Mouse (Mus musculus) lung, embryonic 16.5 days (tissue): ENCODE measurements around the gene Lmbrd1. TPM values are rescaled to one million over a fixed set of nuclear protein-coding genes. Genes with fewer than 3 reads are reported as not detected.
"Not testable (repeated sequence)": the region's sequence is repeated elsewhere in the genome, so short reads cannot be mapped to it uniquely, and the experiment has no call there.

Experiments used
- ATAC-seq: fragments of 200-750 bp; cut with Nextera tagmentation; 2 replicates; pipeline ENCODE4 v1.8.0; 2017; ENCODE audit warnings: low read depth, mild to moderate bottlenecking, moderate library complexity
- H3K27ac ChIP-seq: fragments of 300-500 bp; sonication (generic); 2 replicates; pipeline ENCODE4 v1.5.1; 2014; ENCODE audit warnings: mild to moderate bottlenecking, control low read depth, low read length
- H3K27me3 ChIP-seq: fragments of 300-500 bp; sonication (generic); 2 replicates; pipeline ENCODE4 v1.6.1; 2014; ENCODE audit warnings: low read depth, low read length, mixed read lengths; ENCODE audit not compliant: control insufficient read depth, insufficient read depth
- H3K36me3 ChIP-seq: fragments of 300-500 bp; sonication (generic); 2 replicates; pipeline ENCODE4 v1.6.1; 2014; ENCODE audit warnings: low read length; ENCODE audit not compliant: control insufficient read depth, insufficient read depth
- H3K4me1 ChIP-seq: fragments of 300-500 bp; sonication (generic); replicated peaks from 2 replicates; pipeline ENCODE4 v1.6.1; 2014; ENCODE audit warnings: low read length, mixed read lengths; ENCODE audit not compliant: control insufficient read depth, insufficient read depth
- H3K4me2 ChIP-seq: fragments of 300-500 bp; sonication (generic); 2 replicates; pipeline ENCODE4 v1.6.1; 2014; ENCODE audit warnings: low read depth, low read length, control low read depth
- H3K4me3 ChIP-seq: fragments of 300-500 bp; sonication (generic); 2 replicates; pipeline ENCODE4 v1.5.1; 2014; ENCODE audit warnings: mild to moderate bottlenecking, low read length, control low read depth
- H3K9ac ChIP-seq: fragments of 300-500 bp; sonication (generic); 2 replicates; pipeline ENCODE4 v1.6.1; 2014; ENCODE audit warnings: low read length, control low read depth
- H3K9me3 ChIP-seq: fragments of 300-500 bp; sonication (generic); 2 replicates; pipeline ENCODE4 v1.6.1; 2016; ENCODE audit warnings: low read length; ENCODE audit not compliant: control insufficient read depth
- WGBS: fragments of 180-500 bp; shearing (Covaris S2); extraction: QIAGEN DNeasy Blood & Tissue Kit; methylation state at CpG from one replicate; pipeline ENCODE4 v1.1.7; 2014; 5-methylcytosine and 5-hydroxymethylcytosine counted together
- polyA plus RNA-seq: library from polyadenylated mRNA; unstranded; fragments of >200 nt; fragmentation: Nextera tagmentation; extraction: Ambion mirVana; gene quantifications from 2 replicates; pipeline ENCODE4 v1.2.1, GENCODE M21; 2015

Gene Lmbrd1
- 32.9 and 37.2 TPM in 2 replicates for polyA plus RNA-seq

DNA sequence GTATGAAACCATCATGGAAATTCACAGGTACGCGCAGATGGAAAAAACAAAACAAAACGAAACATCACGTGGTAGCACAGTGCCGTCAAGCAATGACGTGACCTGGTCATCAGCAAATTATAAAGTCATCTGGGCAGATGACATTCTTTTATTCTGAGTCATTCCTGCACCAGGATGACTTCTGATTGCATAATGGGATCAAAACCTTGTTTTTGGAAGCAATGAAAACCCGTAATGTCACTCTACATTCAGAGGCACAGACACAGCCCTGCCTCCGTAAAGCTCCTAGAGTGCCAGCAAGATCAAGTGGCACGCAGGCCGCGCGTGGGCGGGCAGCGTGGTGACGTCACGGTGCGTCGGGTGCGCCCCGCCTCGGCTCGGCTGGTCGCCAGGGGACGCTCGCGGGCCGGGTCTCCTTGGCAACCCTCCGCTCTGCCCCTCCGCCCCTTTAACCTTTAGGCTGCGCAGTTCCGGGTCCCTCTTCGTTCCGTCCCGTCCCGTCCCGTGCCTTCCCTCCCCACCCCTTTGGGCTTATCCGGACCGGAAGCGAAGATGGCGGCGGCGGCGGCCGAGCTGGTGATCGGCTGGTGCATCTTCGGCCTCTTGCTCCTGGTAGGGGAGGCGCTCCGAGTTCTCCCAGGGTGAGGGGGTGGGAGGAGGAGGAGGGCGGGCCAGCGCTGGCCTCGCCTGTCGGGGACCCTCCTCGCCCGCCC is at the start of gene Lmbrd1:
TSS of gene Lmbrd1 (plus strand) at position 426 of the 713 bp plus-strand sequence.
- peaks cover 3% of the 10 kb centered on the region; the same call in 1 of the 2 replicates for H3K4me1 ChIP-seq
- H3K27me3 ChIP-seq, result no peaks in the 10 kb centered on the region
- H3K27ac ChIP-seq, result peak within 1 kb of the TSS; percentile 39
- H3K36me3 ChIP-seq, result no peaks in the 10 kb centered on the region
- WGBS, result 2% methylated on average over 30 of the region's 54 CpGs
- peak within 1 kb of the TSS; percentile 90 for H3K9ac ChIP-seq
- peak; percentile 92 for ATAC-seq
- peak within 1 kb of the TSS; percentile 69 for H3K4me3 ChIP-seq
- no peaks in the 10 kb centered on the region for H3K9me3 ChIP-seq
- H3K4me2 ChIP-seq, result peak within 1 kb of the TSS; percentile 79

GRCm38 (mm10) chr1:24633553-24634132 is 44.8 kb upstream of the Lmbrd1 start:
- H3K4me3 ChIP-seq, result no peak overlapping the region
- no peaks in the 10 kb centered on the region for H3K4me1 ChIP-seq
- no peaks in the 10 kb centered on the region for H3K9me3 ChIP-seq
- no peaks in the 10 kb centered on the region for H3K36me3 ChIP-seq
- WGBS, result 32% methylated on average over 14 of the region's 14 CpGs
- H3K9ac ChIP-seq, result no peak overlapping the region
- H3K4me2 ChIP-seq, result peak overlapping the region; percentile 28; the same call in 1 of the 2 replicates
- no peaks in the 10 kb centered on the region for H3K27me3 ChIP-seq
- peak; percentile 56; the same call in 1 of the 2 replicates for ATAC-seq
- H3K27ac ChIP-seq, result no peak overlapping the region

GRCm38 (mm10) chr1:24650100-24650499 is 28.3 kb upstream of the Lmbrd1 start:
- ATAC-seq, result no peak
- Histone ChIP-seq H3K4me2 (no peak overlapping the region), H3K4me3 (no peak overlapping the region), H3K4me1 (no peaks in the 10 kb centered on the region), H3K27ac (no peak overlapping the region), H3K27me3 (no peaks in the 10 kb centered on the region), H3K36me3 (no peaks in the 10 kb centered on the region), H3K9me3 (no peaks in the 10 kb centered on the region), H3K9ac (no peak overlapping the region)
- WGBS, result 24% methylated on average over 2 of the region's 2 CpGs

GRCm38 (mm10) chr1:24659914-24660313 is 18.5 kb upstream of the Lmbrd1 start:
- no peaks in the 10 kb centered on the region for H3K4me1 ChIP-seq
- no peak overlapping the region for H3K27ac ChIP-seq
- H3K36me3 ChIP-seq, result no peaks in the 10 kb centered on the region
- no peak overlapping the region for H3K4me3 ChIP-seq
- no peak overlapping the region for H3K9ac ChIP-seq
- no peak for ATAC-seq
- 38% methylated on average over 1 of the region's 1 CpGs for WGBS
- H3K4me2 ChIP-seq, result no peak overlapping the region
- no peaks in the 10 kb centered on the region for H3K27me3 ChIP-seq
- no peaks in the 10 kb centered on the region for H3K9me3 ChIP-seq

DNA sequence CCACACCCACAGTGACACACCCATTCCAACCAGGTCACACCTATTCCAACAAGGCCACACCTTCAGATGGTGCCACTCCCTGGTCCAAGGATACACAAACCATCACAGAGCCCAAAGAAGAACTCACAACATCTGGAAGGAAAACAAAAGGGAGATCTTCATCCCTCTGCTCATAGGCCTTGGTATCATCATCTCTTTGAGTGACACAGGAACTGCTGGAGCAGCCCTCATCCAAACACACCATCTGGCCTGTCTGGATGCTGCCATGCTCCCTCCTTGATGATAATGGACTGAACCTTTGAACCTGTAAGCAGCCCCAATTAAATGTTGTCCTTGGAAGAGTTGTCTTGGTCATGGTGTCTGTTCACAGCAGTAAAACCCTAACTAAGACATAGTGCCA is 17.8 kb upstream of the Lmbrd1 start:
- H3K9ac ChIP-seq, H3K36me3 ChIP-seq, H3K27me3 ChIP-seq, H3K4me1 ChIP-seq, H3K4me3 ChIP-seq, H3K9me3 ChIP-seq, ATAC-seq, H3K27ac ChIP-seq, H3K4me2 ChIP-seq: not testable (repeated sequence)

DNA sequence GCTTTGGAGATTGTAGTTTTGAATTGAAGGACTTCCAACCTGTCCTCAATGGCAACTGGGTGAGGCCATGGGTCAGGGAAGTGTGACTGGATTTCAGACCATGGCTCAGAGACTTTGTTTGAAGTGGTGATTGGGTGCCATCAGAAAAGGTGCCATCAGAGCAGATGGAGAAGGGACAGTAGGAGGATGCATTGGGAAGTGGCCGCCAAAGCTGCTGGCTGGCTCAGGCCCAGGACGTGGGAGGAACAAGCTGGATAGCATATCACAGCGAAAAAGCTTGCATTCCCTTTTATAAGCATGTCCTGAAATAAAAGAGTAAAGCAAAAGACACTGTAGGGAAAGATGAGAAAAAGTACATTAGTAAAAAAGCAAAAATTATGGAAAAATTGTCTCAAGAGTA is 16.9 kb upstream of the Lmbrd1 start:
- no peak overlapping the region for H3K4me2 ChIP-seq
- no peak overlapping the region for H3K27ac ChIP-seq
- no peak overlapping the region for H3K9ac ChIP-seq
- H3K4me1 ChIP-seq, result no peaks in the 10 kb centered on the region
- H3K4me3 ChIP-seq, result no peak overlapping the region
- no peak for ATAC-seq
- no peaks in the 10 kb centered on the region for H3K27me3 ChIP-seq
- no peaks in the 10 kb centered on the region for H3K36me3 ChIP-seq
- 65% methylated on average over 3 of the region's 3 CpGs for WGBS
- no peaks in the 10 kb centered on the region for H3K9me3 ChIP-seq

DNA sequence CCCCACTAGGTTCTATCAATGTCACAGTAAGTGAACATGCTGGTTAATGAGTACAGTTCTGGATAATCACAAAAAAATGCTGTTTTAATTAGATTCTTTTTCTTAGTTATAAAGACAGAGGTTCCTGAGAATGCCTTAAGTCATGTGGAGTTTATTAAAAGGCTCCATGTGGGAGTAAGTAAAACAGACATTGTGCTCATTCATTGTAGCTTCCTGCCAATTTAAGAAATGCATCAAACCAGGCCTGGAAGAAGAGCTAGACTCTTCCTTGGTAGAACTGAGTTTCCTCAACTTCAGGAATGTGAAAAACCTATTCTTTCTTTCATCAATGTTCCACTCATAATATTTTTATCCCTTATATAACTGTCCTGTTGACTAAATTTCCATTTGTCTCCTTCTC is 14.3 kb upstream of the Lmbrd1 start:
- no peak overlapping the region for H3K9ac ChIP-seq
- no peaks in the 10 kb centered on the region for H3K9me3 ChIP-seq
- no peak for ATAC-seq
- H3K36me3 ChIP-seq, result no peaks in the 10 kb centered on the region
- H3K27me3 ChIP-seq, result no peaks in the 10 kb centered on the region
- no peak overlapping the region for H3K4me3 ChIP-seq
- H3K27ac ChIP-seq, result no peak overlapping the region
- H3K4me1 ChIP-seq, result no peaks in the 10 kb centered on the region
- H3K4me2 ChIP-seq, result no peak overlapping the region

- Histone ChIP-seq H3K9ac (no peak overlapping the region), H3K27ac (no peak overlapping the region), H3K4me1 (no peaks in the 10 kb centered on the region; the same call in 1 of the 2 replicates), H3K4me3 (no peak overlapping the region), H3K27me3 (no peaks in the 10 kb centered on the region), H3K9me3 (no peaks in the 10 kb centered on the region), H3K4me2 (no peak overlapping the region), H3K36me3 (no peaks in the 10 kb centered on the region)
- WGBS, result 59% methylated on average over 3 of the region's 3 CpGs
- no peak for ATAC-seq
Measured at GRCm38 (mm10) chr1:24673231-24673630, 5.2 kb upstream of the Lmbrd1 start.

DNA sequence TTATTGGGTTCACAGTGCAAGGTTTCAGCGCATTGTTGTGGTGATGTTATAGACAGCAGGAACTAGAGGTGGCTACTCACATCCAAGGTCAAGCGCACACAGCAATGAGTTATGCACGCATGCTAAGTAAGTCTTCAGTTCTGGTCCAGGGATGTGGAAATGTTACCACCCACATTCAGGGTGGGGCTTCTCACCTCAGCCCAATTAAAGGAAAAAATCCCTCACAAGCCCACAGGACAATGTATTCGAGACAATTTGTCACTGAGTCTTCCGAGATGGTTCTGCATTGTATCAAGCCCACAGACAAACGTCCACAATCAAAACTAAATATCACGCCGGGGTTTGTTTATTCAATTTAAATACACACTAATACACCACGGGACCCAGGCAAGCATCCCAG is 724 bp upstream of the Lmbrd1 start:
- 59% methylated on average over 9 of the region's 9 CpGs for WGBS

More for the DNA sequence above, 724 bp upstream of the Lmbrd1 start:
- Histone ChIP-seq H3K9me3 (no peaks in the 10 kb centered on the region), H3K4me2 (peak overlapping the region; percentile 79), H3K4me1 (peaks cover 3% of the 10 kb centered on the region; the same call in 1 of the 2 replicates), H3K4me3 (peak overlapping the region; percentile 69), H3K27ac (no peak overlapping the region), H3K36me3 (no peaks in the 10 kb centered on the region), H3K9ac (peak overlapping the region; percentile 90), H3K27me3 (no peaks in the 10 kb centered on the region)
- ATAC-seq, result no peak
